Mouse (Mus musculus): ENCODE measurements around the gene Syt12. TPM values are rescaled to one million over a fixed set of nuclear protein-coding genes. Genes with fewer than 3 reads are reported as not detected.

Gene Syt12
- total RNA-seq, 2 experiments from 2014 or later, result 30.8 to 31.7 TPM

DNA sequence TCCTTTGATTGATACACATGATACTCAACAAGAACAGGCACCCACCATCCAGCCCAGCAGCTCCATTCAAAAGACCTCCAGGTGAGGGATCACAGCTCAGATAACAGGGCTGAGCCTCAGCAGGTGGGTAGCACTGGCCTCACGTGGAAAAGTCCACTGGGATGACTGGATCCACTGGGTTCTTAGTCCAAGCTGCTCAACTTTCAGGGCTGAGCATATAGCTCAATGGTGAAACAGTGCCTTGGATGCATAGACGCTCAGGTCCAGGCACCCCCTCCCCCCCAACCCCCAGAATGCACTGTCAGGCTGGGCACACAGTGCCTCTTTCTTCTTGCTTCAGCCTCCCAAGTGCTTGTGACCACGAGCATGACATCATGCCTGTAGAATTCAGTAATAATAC is 54.2 kb downstream of the Syt12 start:
- intact Hi-C loops (cut with DNase I), result no loop called here

GRCm38 (mm10) chr19:4422581-4422980 is 54.7 kb downstream of the Syt12 start:
- DNase-seq (ENCODE audit: low spot score in 2 of 2), result no peak
- intact Hi-C loops (cut with DNase I), result no loop called here

More for the DNA sequence above, 54.2 kb downstream of the Syt12 start:
- DNase-seq (ENCODE audit: low spot score in 2 of 2), result no peak

GRCm38 (mm10) chr19:4420153-4420910 is 56.9 kb downstream of the Syt12 start:
- DNase-seq (ENCODE audit: low spot score in 2 of 2), result no peak
- intact Hi-C loops (cut with DNase I), result no loop called here

- no peak for DNase-seq (ENCODE audit: low spot score in 2 of 2)
- intact Hi-C loops (cut with DNase I), result no loop called here
Measured at GRCm38 (mm10) chr19:4419711-4420110, 57.5 kb downstream of the Syt12 start.

DNA sequence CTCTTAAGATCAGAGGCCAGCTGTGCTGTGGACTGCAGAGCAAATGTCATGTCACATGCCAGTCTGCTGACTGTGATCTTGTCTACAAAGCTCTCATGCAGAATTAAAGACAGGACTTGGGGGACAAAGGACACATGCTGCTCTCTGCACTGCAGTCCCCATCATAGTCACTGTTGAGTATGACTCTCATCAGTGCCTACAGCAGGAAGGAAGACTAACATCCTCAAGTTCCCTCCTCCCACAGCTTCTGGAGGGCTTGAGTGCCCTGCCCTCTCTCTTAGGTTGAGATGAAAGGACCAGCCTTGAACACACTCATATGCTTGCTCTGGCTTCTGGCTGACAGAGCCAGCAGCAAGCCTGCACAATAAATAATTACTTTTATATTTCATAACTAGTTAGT is 59.5 kb downstream of the Syt12 start:
- DNase-seq (ENCODE audit: low spot score in 2 of 2), result no peak
- intact Hi-C loops (cut with DNase I), result no loop called here

GRCm38 (mm10) chr19:4417183-4417582 is 60.1 kb downstream of the Syt12 start:
- intact Hi-C loops (cut with DNase I), result no loop called here
- peak in 1 of 2 experiments; percentile 56 for DNase-seq (ENCODE audit: low spot score in 2 of 2)

GRCm38 (mm10) chr19:4414631-4415030 is 62.6 kb downstream of the Syt12 start:
- intact Hi-C loops (cut with DNase I), result no loop called here
- no peak for DNase-seq (ENCODE audit: low spot score in 2 of 2)

DNA sequence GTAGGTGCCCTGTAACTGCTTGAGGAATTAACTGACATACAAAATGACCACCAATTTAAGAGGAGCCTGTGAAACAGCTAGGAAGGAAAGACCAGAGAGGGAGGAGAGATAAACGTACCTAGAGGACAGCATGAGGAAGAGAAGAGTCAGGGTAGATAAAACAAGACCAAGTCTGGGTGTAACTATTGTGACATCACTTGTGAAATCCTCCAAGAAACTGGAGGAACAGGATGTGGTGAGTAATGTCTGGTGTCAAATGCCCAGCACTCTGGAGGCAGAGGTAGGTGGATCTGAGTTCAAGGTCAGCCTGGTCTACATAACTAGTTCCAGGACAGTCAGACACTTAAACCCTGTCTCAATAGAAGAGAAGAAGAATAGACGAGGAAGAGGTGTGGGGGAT is 68.2 kb downstream of the Syt12 start:
- intact Hi-C loops (cut with DNase I), result no loop called here
- DNase-seq (ENCODE audit: low spot score in 2 of 2), result no peak

DNA sequence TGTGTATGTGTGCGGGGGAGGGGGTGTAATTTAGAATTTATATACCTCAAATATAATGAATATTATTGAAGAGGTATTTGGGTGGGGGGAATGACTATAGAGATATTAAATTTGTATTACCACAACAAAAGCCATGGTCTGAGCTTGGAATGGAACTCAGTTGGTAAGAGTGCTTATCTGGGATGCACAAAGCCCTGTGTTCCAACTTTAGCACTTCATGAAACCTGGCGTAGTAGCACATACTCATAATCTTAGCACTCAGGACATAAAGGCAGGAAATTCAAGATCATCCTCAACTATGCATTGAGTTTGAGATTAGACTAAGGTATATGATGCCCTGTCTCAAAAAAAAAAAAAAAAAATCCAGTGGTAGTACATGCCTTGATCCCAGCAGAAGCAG is 72.4 kb downstream of the Syt12 start:
- no peak for DNase-seq (ENCODE audit: low spot score in 2 of 2)
- intact Hi-C loops (cut with DNase I), result no loop called here

DNA sequence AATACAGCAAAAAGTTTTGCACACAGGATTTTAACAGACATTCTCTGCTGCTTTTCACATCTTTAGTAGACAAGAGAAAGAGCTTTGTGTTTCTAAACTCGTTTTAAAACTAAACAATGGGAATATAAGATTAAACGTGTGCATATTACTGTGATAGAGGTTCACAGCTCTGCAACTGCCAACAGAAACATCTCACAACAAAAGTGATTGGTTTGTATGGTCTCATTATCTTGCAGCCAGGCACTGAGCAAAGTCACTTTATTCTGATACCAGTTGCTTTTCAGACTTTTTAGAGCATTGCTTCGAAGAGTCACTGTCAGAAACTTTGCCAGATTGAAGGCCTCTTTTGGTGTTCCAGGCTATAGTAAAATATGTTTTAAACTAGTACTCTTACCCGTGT is 78.3 kb downstream of the Syt12 start:
- intact Hi-C loops (cut with DNase I), result no loop called here
- no peak for DNase-seq (ENCODE audit: low spot score in 2 of 2)

DNA sequence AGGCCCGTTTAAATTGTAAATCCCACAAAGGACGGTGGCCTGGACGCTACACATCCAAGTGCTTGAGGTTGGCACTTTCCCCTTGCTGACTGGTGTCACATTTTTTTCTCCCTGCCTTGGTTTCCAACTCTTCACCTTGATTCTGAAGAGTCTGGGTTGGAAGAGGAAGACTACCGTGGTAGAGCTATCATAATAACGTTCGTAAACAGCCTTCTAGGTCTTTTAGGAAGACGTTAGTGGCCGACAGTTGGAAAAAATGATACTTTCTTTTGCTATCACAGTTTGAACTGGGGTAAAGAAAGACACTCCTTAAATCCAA is 78.7 kb downstream of the Syt12 start:
- intact Hi-C loops (cut with DNase I), result no loop called here
- DNase-seq (ENCODE audit: low spot score in 2 of 2), result peak in 1 of 2 experiments; percentile 6

- peak; percentile 33 to 39 for DNase-seq (ENCODE audit: low spot score in 2 of 2)
- intact Hi-C loops (cut with DNase I), result no loop called here
Measured at GRCm38 (mm10) chr19:4397798-4398629, 79.2 kb downstream of the Syt12 start, which contains the start of gene Kdm2a. TSS of gene Kdm2a (minus strand) at chr19:4398285.

DNA sequence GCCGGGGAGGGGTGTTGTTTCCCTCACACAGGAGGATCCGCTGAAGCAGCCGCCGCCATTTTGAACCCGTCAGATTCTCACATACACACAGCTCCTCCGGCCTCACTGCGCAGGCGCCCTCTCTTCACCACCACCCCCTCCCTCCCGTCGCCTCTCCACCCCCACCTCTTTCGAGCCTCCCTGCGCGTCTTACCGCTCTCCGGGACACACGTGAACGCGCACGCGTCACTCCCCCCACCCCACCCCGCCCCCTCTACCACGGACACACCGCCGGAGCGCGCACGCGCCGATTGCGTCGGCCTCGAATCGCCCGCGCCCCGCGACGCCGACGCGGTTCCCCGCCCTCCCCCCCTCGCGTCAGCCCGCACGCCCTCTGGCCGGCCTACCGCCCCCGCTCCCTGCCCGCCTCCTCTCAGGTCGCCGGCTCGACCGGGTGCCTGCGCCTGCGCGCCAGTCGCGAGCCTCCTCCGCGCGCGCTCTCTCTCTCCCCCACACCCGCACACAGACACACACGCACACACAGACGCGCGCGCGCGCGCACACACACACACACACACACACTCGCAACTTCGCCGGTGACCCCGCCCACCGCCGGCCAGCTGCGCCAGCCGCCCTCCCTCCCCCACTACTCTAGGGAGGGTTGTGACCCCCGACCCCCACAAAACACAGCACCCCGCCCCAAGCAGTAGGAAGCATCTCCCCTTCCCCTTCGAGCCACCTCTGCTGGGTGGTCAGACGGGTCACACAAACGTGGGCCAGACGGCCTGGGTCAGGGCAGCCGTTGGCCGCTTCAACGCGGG is 80.0 kb downstream of the Syt12 start:
- intact Hi-C loops (cut with DNase I), result no loop called here

GRCm38 (mm10) chr19:4396081-4396997 is 80.9 kb downstream of the Syt12 start:
- intact Hi-C loops (cut with DNase I), result no loop called here
- peak; percentile 7 to 15 for DNase-seq (ENCODE audit: low spot score in 2 of 2)

More for the DNA sequence above, 80.0 kb downstream of the Syt12 start:
- peak; percentile 96 to 98 for DNase-seq (ENCODE audit: low spot score in 2 of 2)

Other genes starting within 250 kb of the Syt12 start
- gene Pold4, start 245.5 kb downstream of the Syt12 start, total RNA-seq (2021), result 10 to 100 TPM; 16.2 to 16.9 TPM
- gene Ssh3, start 208.3 kb downstream of the Syt12 start, total RNA-seq (2021), result 10 to 100 TPM; 44.5 to 52.4 TPM
- 10 to 100 TPM; 84.5 to 84.9 TPM for gene Ankrd13d, start 194.3 kb downstream of the Syt12 start, total RNA-seq (2021)
- gene Grk2, start 171.2 kb downstream of the Syt12 start, total RNA-seq (2021), result 100 to 1,000 TPM; 165 to 173 TPM
- 10 to 100 TPM; 62.1 to 74.9 TPM for gene Kdm2a, start 79.2 kb downstream of the Syt12 start, total RNA-seq (2021)
- 1 to 10 TPM; 1.3 to 1.4 TPM for gene Rhod, start 38.0 kb downstream of the Syt12 start, total RNA-seq (2021)
- not detected for gene 2010003K11Rik, start 21.1 kb upstream of the Syt12 start, total RNA-seq (2021)
- 10 to 100 TPM; 57.2 to 59.2 TPM for gene Pcx, start 33.0 kb upstream of the Syt12 start, total RNA-seq (2021)
- gene Lrfn4, start 138.2 kb upstream of the Syt12 start, total RNA-seq (2021), result 10 to 100 TPM; 59.2 to 66.1 TPM
- gene Rce1, start 148.2 kb upstream of the Syt12 start, total RNA-seq (2021), result 10 to 100 TPM; 20.4 to 20.6 TPM
- 1 to 10 TPM; 1.8 to 2.1 TPM for gene Gm960, start 221.2 kb upstream of the Syt12 start, total RNA-seq (2021)
- gene Sptbn2, start 233.7 kb upstream of the Syt12 start, total RNA-seq (2021), result 100 to 1,000 TPM; 702 to 775 TPM

All from left cerebral cortex, postnatal 14 days (tissue).